Mouse (Mus musculus): ENCODE results near the gene Il12rb1. TPM values are rescaled to one million over a fixed set of nuclear protein-coding genes. Genes with fewer than 3 reads are reported as not detected.

The Il12rb1 gene
- polyA plus RNA-seq, 1 experiment from 2014 or later, result 0.16 TPM

DNA sequence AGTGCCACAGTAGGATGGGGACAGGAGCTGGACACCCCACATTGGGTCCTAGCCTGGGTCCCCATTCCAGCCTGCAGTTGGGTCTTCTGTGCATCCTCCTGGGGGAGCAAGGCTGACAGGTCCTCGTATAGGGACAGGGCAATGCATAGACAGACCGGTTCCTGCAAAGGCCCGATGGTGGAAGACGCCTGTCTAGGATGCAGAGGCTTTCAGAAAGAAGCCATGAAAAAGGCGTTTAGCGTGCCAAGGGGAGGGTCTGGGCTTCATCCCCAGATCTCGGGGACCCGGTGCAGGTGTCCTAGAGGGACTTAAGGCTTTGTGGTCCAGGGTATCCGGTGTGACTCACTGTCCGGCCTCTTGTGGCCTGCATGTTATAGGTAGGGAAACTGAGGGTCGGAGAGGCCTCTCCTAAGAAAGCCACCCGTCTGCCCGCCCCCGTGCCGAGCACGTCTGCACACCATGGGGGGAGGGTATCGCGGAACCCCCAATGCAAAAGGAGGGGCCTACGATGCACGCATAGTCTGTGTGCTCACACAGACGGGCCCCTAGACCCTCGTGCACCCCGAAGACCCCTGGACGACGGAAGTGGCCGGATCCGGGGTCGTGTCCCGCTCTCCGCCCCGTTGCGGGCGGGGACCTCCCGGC, 32.3 kb upstream of the Il12rb1 start:
- Histone ChIP-seq H3K4me1 (ENCODE audit: insufficient read depth, low read depth, low read length) (peaks cover 10% of the 10 kb centered on the region; the same call in 1 of the 2 replicates), H3K9me3 (ENCODE audit: low read length) (no peaks in the 10 kb centered on the region), H3K4me2 (replicated peaks; ENCODE audit: low read depth, low read length) (peak overlapping the region; percentile 100), H3K4me3 (ENCODE audit: low read depth, low read length) (peak overlapping the region; percentile 78), H3K27ac (ENCODE audit: low read length) (peak overlapping the region; percentile 98; the same call in 1 of the 2 replicates), H3K36me3 (ENCODE audit: insufficient read depth, low read length) (peaks cover 15% of the 10 kb centered on the region), H3K27me3 (replicated peaks; ENCODE audit: insufficient read depth, low read length) (no peaks in the 10 kb centered on the region), H3K9ac (replicated peaks; ENCODE audit: low read depth) (peak overlapping the region; percentile 95)
- no peak for ATAC-seq
- DNase-seq (ENCODE audit: low spot score), result no peak
- WGBS, result 2% methylated on average over 28 of the region's 34 CpGs
- TF ChIP-seq CTCF (IDR thresholded peaks at IDR 0.05) (no peak), EP300 (IDR thresholded peaks at IDR 0.05) (no peak)

- H3K4me2 ChIP-seq (replicated peaks; ENCODE audit: low read depth, low read length), result peak within 1 kb of the TSS; percentile 100
- peak; percentile 95 for ATAC-seq
- H3K4me3 ChIP-seq (ENCODE audit: low read depth, low read length), result peak within 1 kb of the TSS; percentile 78
- TF ChIP-seq CTCF (IDR thresholded peaks at IDR 0.05), result peak; percentile 54
- peak; percentile 53 for TF ChIP-seq EP300 (IDR thresholded peaks at IDR 0.05)
- H3K27ac ChIP-seq (ENCODE audit: low read length), result peak within 1 kb of the TSS; percentile 98
- H3K27me3 ChIP-seq (replicated peaks; ENCODE audit: insufficient read depth, low read length), result no peaks in the 10 kb centered on the region
- H3K4me1 ChIP-seq (ENCODE audit: insufficient read depth, low read depth, low read length), result peaks cover 10% of the 10 kb centered on the region; the same call in 1 of the 2 replicates
- WGBS, result under 1% methylated on average over 68 of the region's 94 CpGs
- peaks cover 18% of the 10 kb centered on the region for H3K36me3 ChIP-seq (ENCODE audit: insufficient read depth, low read length)
- peak; percentile 99 for DNase-seq (ENCODE audit: low spot score)
- H3K9ac ChIP-seq (replicated peaks; ENCODE audit: low read depth), result peak within 1 kb of the TSS; percentile 95
- no peaks in the 10 kb centered on the region for H3K9me3 ChIP-seq (ENCODE audit: low read length)
Measured at GRCm38 (mm10) chr8:70776496-70777444, 31.5 kb upstream of the Il12rb1 start, which contains the start of gene Pik3r2. Gene Pik3r2, minus strand, starts transcription at chr8:70776713.

DNA sequence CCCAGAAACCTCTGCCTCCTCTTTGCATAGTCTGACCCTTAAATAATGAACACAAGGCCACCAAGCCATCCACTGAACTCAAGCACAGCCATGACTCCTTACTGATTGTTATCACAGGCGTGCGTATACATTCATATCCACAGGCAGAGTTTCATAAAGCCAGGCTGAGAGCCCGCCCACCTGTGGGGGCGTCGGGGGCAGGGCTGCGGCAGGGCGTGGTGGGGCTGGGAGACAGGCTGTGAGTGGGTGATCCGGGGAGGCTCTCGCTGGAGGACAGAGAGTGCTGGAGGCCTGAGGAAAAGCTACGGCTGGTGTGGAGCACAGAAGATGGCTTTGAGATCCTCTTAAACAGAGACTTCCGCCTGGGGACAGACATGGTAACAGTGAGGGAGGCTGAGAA, 28.2 kb upstream of the Il12rb1 start:
- DNase-seq (ENCODE audit: low spot score), result no peak

DNA sequence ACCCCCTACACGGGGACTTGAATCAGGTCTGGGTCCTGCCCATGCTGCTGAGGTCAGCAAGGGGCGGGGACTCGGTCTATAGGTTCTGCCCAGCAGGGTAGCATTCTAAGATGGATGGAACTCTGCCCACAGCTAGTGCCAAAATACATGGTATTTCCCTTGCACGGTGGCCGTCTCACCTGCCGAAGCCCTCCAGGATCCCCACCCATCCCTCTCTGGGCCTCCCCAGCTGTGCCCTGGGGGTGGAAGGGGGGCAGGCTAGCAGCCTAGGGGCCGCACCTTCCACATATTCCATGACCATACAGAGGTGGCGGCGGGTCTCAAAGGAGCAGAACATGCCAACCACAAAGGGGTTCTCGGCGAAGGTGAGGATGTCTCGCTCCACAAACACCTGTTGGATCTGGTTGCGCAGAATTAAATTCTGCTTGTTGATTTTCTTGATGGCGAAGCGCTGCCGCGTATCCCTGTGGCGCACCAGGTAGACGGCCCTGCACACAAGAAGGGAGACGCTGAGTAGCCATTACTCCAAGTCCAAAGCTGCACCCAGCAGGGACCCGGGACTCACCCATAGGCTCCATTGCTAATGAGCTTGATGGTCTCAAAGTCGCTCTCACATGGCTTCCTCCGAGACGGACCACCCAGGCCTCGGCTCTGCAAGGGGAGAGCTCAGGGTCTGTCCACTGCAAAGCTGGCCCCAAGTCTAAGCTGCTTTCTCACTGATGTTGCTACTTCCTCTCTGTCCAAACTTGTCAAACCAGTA, 21.8 kb upstream of the Il12rb1 start:
- Histone ChIP-seq H3K36me3 (ENCODE audit: insufficient read depth, low read length) (peaks cover 17% of the 10 kb centered on the region), H3K27me3 (replicated peaks; ENCODE audit: insufficient read depth, low read length) (no peaks in the 10 kb centered on the region), H3K4me3 (ENCODE audit: low read depth, low read length) (no peak overlapping the region), H3K27ac (ENCODE audit: low read length) (no peak overlapping the region), H3K4me2 (replicated peaks; ENCODE audit: low read depth, low read length) (no peak overlapping the region), H3K9me3 (ENCODE audit: low read length) (no peaks in the 10 kb centered on the region), H3K9ac (replicated peaks; ENCODE audit: low read depth) (no peak overlapping the region), H3K4me1 (ENCODE audit: insufficient read depth, low read depth, low read length) (peaks cover 5% of the 10 kb centered on the region)
- ATAC-seq (no peak), DNase-seq (ENCODE audit: low spot score) (no peak)
- no peak for TF ChIP-seq EP300 (IDR thresholded peaks at IDR 0.05)
- no peak for TF ChIP-seq CTCF (IDR thresholded peaks at IDR 0.05)
- 90% methylated on average over 25 of the region's 25 CpGs for WGBS

More for the DNA sequence above, 28.2 kb upstream of the Il12rb1 start:
- Histone ChIP-seq H3K4me2 (replicated peaks; ENCODE audit: low read depth, low read length) (no peak overlapping the region), H3K4me3 (ENCODE audit: low read depth, low read length) (no peak overlapping the region), H3K4me1 (ENCODE audit: insufficient read depth, low read depth, low read length) (peaks cover 10% of the 10 kb centered on the region; the same call in 1 of the 2 replicates), H3K9me3 (ENCODE audit: low read length) (no peaks in the 10 kb centered on the region), H3K27ac (ENCODE audit: low read length) (no peak overlapping the region), H3K9ac (replicated peaks; ENCODE audit: low read depth) (no peak overlapping the region), H3K36me3 (ENCODE audit: insufficient read depth, low read length) (peaks cover 24% of the 10 kb centered on the region), H3K27me3 (replicated peaks; ENCODE audit: insufficient read depth, low read length) (no peaks in the 10 kb centered on the region)
- 63% methylated on average over 11 of the region's 11 CpGs for WGBS
- TF ChIP-seq EP300 (IDR thresholded peaks at IDR 0.05) (no peak), CTCF (IDR thresholded peaks at IDR 0.05) (no peak)
- ATAC-seq, result no peak

DNA sequence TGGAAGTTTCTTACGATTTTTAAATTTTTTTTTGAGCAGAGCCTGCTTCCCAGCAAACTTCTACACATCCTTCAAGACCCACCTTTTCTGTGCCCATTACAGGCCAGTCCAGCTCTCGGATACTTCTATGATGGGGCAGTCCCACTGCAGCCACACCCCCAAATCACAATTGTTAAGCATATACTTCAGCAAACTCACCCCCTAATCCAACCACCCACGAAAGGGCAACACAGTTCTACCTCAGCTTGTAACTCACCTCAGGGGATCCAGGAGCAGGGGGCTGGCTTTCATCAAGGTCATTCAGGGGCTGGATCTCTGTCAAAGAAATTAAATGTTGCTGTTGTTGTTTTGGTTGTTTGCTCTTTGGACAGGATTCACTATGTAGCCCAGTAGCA, 21.2 kb upstream of the Il12rb1 start:
- Histone ChIP-seq H3K36me3 (ENCODE audit: insufficient read depth, low read length) (peaks cover 17% of the 10 kb centered on the region), H3K9ac (replicated peaks; ENCODE audit: low read depth) (no peak overlapping the region), H3K27ac (ENCODE audit: low read length) (no peak overlapping the region), H3K4me1 (ENCODE audit: insufficient read depth, low read depth, low read length) (peaks cover 11% of the 10 kb centered on the region), H3K9me3 (ENCODE audit: low read length) (no peaks in the 10 kb centered on the region), H3K4me2 (replicated peaks; ENCODE audit: low read depth, low read length) (no peak overlapping the region), H3K4me3 (ENCODE audit: low read depth, low read length) (no peak overlapping the region), H3K27me3 (replicated peaks; ENCODE audit: insufficient read depth, low read length) (no peaks in the 10 kb centered on the region)
- ATAC-seq (no peak), DNase-seq (ENCODE audit: low spot score) (no peak)
- TF ChIP-seq CTCF (IDR thresholded peaks at IDR 0.05) (no peak), EP300 (IDR thresholded peaks at IDR 0.05) (no peak)
- 84% methylated on average over 3 of the region's 3 CpGs for WGBS

All from lung, postnatal 0 days (tissue).